Mouse (Mus musculus) embryonic facial prominence, embryonic 12.5 days (tissue): ENCODE results near the gene Fhl1. TPM values are rescaled to one million over a fixed set of nuclear protein-coding genes. Genes with fewer than 3 reads are reported as not detected.

Source experiments
- ATAC-seq: fragments of 200-750 bp; cut with Nextera tagmentation; 2 replicates; pipeline ENCODE4 v1.8.0; 2017; ENCODE audit not compliant: insufficient number of reproducible peaks, insufficient read depth, low FRiP score, low TSS enrichment
- H3K27ac ChIP-seq: fragments of 300-500 bp; sonication (generic); 2 replicates; pipeline ENCODE4 v1.5.1; 2016; ENCODE audit warnings: mild to moderate bottlenecking
- H3K27me3 ChIP-seq: fragments of 300-500 bp; sonication (generic); 2 replicates; pipeline ENCODE4 v1.6.1; 2016; ENCODE audit warnings: mild to moderate bottlenecking, moderate library complexity
- H3K36me3 ChIP-seq: fragments of 300-500 bp; sonication (generic); 2 replicates; pipeline ENCODE4 v1.6.1; 2016; ENCODE audit warnings: mild to moderate bottlenecking
- H3K4me1 ChIP-seq: fragments of 300-500 bp; sonication (generic); 2 replicates; pipeline ENCODE4 v1.6.1; 2016
- H3K4me2 ChIP-seq: fragments of 300-500 bp; sonication (generic); replicated peaks from 2 replicates; pipeline ENCODE4 v1.6.1; 2016; ENCODE audit warnings: mild to moderate bottlenecking, moderate library complexity
- H3K4me3 ChIP-seq: fragments of 300-500 bp; sonication (generic); 2 replicates; pipeline ENCODE4 v1.5.1; 2016; ENCODE audit warnings: mild to moderate bottlenecking
- H3K9ac ChIP-seq: fragments of 300-500 bp; sonication (generic); 2 replicates; pipeline ENCODE4 v1.6.1; 2016; ENCODE audit warnings: mild to moderate bottlenecking, moderate library complexity
- H3K9me3 ChIP-seq: fragments of 300-500 bp; sonication (generic); 2 replicates; pipeline ENCODE4 v1.6.1; 2016; ENCODE audit warnings: mild to moderate bottlenecking, moderate library complexity
- WGBS: fragments of 180-500 bp; shearing (Covaris S2); methylation state at CpG from one replicate; pipeline ENCODE4 v1.1.7; 2016; 5-methylcytosine and 5-hydroxymethylcytosine counted together
- polyA plus RNA-seq: library from polyadenylated mRNA; unstranded; fragments of >200 nt; fragmentation: Nextera tagmentation; extraction: Ambion mirVana; gene quantifications from 2 replicates; pipeline ENCODE4 v1.2.1, GENCODE M21; 2016

The Fhl1 gene
- polyA plus RNA-seq, 1 experiment from 2014 or later = 45.8 TPM

- H3K4me1 ChIP-seq = no peaks in the 10 kb centered on the region
- no peaks in the 10 kb centered on the region for H3K36me3 ChIP-seq
- H3K27me3 ChIP-seq = no peaks in the 10 kb centered on the region
- H3K27ac ChIP-seq = no peak overlapping the region
- no peak overlapping the region for H3K4me3 ChIP-seq
- no peaks in the 10 kb centered on the region for H3K9me3 ChIP-seq
- H3K4me2 ChIP-seq = no peak overlapping the region
- H3K9ac ChIP-seq = no peak overlapping the region
- 78% methylated on average over 1 of the region's 1 CpGs for WGBS
- ATAC-seq = no peak
Observed at GRCm38 (mm10) chrX:56712666-56713065, 18.9 kb upstream of the Fhl1 start.

GRCm38 (mm10) chrX:56722559-56722958, 9.0 kb upstream of the Fhl1 start:
- Histone ChIP-seq H3K9ac (no peak overlapping the region), H3K36me3 (no peaks in the 10 kb centered on the region), H3K9me3 (no peaks in the 10 kb centered on the region), H3K27me3 (no peaks in the 10 kb centered on the region), H3K27ac (no peak overlapping the region), H3K4me1 (no peaks in the 10 kb centered on the region), H3K4me2 (no peak overlapping the region), H3K4me3 (no peak overlapping the region)
- ATAC-seq = no peak
- 76% methylated on average over 8 of the region's 8 CpGs for WGBS

GRCm38 (mm10) chrX:56728507-56728906, 3.1 kb upstream of the Fhl1 start:
- 68% methylated on average over 3 of the region's 3 CpGs for WGBS
- no peak for ATAC-seq
- Histone ChIP-seq H3K9ac (no peak overlapping the region), H3K27me3 (no peaks in the 10 kb centered on the region), H3K4me2 (no peak overlapping the region), H3K4me1 (no peaks in the 10 kb centered on the region), H3K27ac (no peak overlapping the region), H3K9me3 (no peaks in the 10 kb centered on the region), H3K4me3 (no peak overlapping the region), H3K36me3 (no peaks in the 10 kb centered on the region)

- peak; percentile 66; the same call in 1 of the 2 replicates for ATAC-seq
- H3K27ac ChIP-seq = no peak overlapping the region
- H3K9ac ChIP-seq = peak overlapping the region; percentile 66
- H3K9me3 ChIP-seq = no peaks in the 10 kb centered on the region
- H3K4me3 ChIP-seq = peak overlapping the region; percentile 47
- no peaks in the 10 kb centered on the region for H3K27me3 ChIP-seq
- H3K4me1 ChIP-seq = no peaks in the 10 kb centered on the region
- H3K36me3 ChIP-seq = no peaks in the 10 kb centered on the region
- H3K4me2 ChIP-seq = peak overlapping the region; percentile 54
- WGBS = 28% methylated on average over 10 of the region's 10 CpGs
Observed at GRCm38 (mm10) chrX:56730828-56731305, 720 bp upstream of the Fhl1 start.

GRCm38 (mm10) chrX:56732401-56732800, 814 bp downstream of the Fhl1 start:
- Histone ChIP-seq H3K4me2 (peak overlapping the region; percentile 54), H3K36me3 (no peaks in the 10 kb centered on the region), H3K4me3 (peak overlapping the region; percentile 47), H3K4me1 (no peaks in the 10 kb centered on the region), H3K27me3 (no peaks in the 10 kb centered on the region), H3K9ac (no peak overlapping the region), H3K9me3 (no peaks in the 10 kb centered on the region), H3K27ac (no peak overlapping the region)
- ATAC-seq = no peak
- WGBS = 27% methylated on average over 3 of the region's 3 CpGs

GRCm38 (mm10) chrX:56734436-56734835, 2.8 kb downstream of the Fhl1 start:
- no peaks in the 10 kb centered on the region for H3K36me3 ChIP-seq
- no peaks in the 10 kb centered on the region for H3K4me1 ChIP-seq
- no peak overlapping the region for H3K4me3 ChIP-seq
- H3K9ac ChIP-seq = no peak overlapping the region
- H3K27me3 ChIP-seq = no peaks in the 10 kb centered on the region
- no peaks in the 10 kb centered on the region for H3K9me3 ChIP-seq
- H3K27ac ChIP-seq = no peak overlapping the region
- 23% methylated on average over 5 of the region's 5 CpGs for WGBS
- no peak for ATAC-seq
- no peak overlapping the region for H3K4me2 ChIP-seq

GRCm38 (mm10) chrX:56736226-56736625, 4.6 kb downstream of the Fhl1 start:
- Histone ChIP-seq H3K9me3 (no peaks in the 10 kb centered on the region), H3K4me1 (no peaks in the 10 kb centered on the region), H3K4me2 (no peak overlapping the region), H3K27ac (no peak overlapping the region), H3K36me3 (no peaks in the 10 kb centered on the region), H3K27me3 (no peaks in the 10 kb centered on the region), H3K4me3 (no peak overlapping the region), H3K9ac (no peak overlapping the region)
- WGBS = 53% methylated on average over 1 of the region's 1 CpGs
- ATAC-seq = no peak

- Histone ChIP-seq H3K9ac (no peak overlapping the region), H3K4me1 (no peaks in the 10 kb centered on the region), H3K4me3 (no peak overlapping the region), H3K27ac (no peak overlapping the region), H3K9me3 (no peaks in the 10 kb centered on the region), H3K36me3 (no peaks in the 10 kb centered on the region), H3K4me2 (no peak overlapping the region), H3K27me3 (no peaks in the 10 kb centered on the region)
- whole genome bisulfite sequencing = 60% methylated on average over 5 of the region's 5 CpGs
- ATAC-seq = no peak
Observed at GRCm38 (mm10) chrX:56737848-56738554, 6.4 kb downstream of the Fhl1 start.

- H3K9ac ChIP-seq = no peak overlapping the region
- H3K4me3 ChIP-seq = no peak overlapping the region
- no peak overlapping the region for H3K4me2 ChIP-seq
- no peak overlapping the region for H3K27ac ChIP-seq
- H3K36me3 ChIP-seq = no peaks in the 10 kb centered on the region
- ATAC-seq = no peak
- H3K4me1 ChIP-seq = no peaks in the 10 kb centered on the region
- no peaks in the 10 kb centered on the region for H3K9me3 ChIP-seq
- 60% methylated on average over 3 of the region's 3 CpGs for WGBS
- no peaks in the 10 kb centered on the region for H3K27me3 ChIP-seq
Observed at GRCm38 (mm10) chrX:56741428-56741827, 9.8 kb downstream of the Fhl1 start.

- Histone ChIP-seq H3K36me3 (no peaks in the 10 kb centered on the region), H3K27ac (no peak overlapping the region), H3K4me2 (no peak overlapping the region), H3K9me3 (no peaks in the 10 kb centered on the region), H3K4me3 (no peak overlapping the region), H3K27me3 (no peaks in the 10 kb centered on the region), H3K9ac (no peak overlapping the region), H3K4me1 (no peaks in the 10 kb centered on the region)
- no peak for ATAC-seq
- 59% methylated on average over 4 of the region's 4 CpGs for WGBS
Observed at GRCm38 (mm10) chrX:56751536-56751935, 19.9 kb downstream of the Fhl1 start.

GRCm38 (mm10) chrX:56752144-56752543, 20.6 kb downstream of the Fhl1 start:
- H3K36me3 ChIP-seq = no peaks in the 10 kb centered on the region
- no peak for ATAC-seq
- H3K27ac ChIP-seq = no peak overlapping the region
- H3K9me3 ChIP-seq = no peaks in the 10 kb centered on the region
- H3K4me2 ChIP-seq = no peak overlapping the region
- no peaks in the 10 kb centered on the region for H3K27me3 ChIP-seq
- no peaks in the 10 kb centered on the region for H3K4me1 ChIP-seq
- no peak overlapping the region for H3K4me3 ChIP-seq
- WGBS = 81% methylated on average over 6 of the region's 6 CpGs
- H3K9ac ChIP-seq = no peak overlapping the region

GRCm38 (mm10) chrX:56753317-56754289, 22.0 kb downstream of the Fhl1 start:
- no peaks in the 10 kb centered on the region for H3K36me3 ChIP-seq
- no peak overlapping the region for H3K4me3 ChIP-seq
- H3K27me3 ChIP-seq = no peaks in the 10 kb centered on the region
- 80% methylated on average over 8 of the region's 8 CpGs for WGBS
- no peak overlapping the region for H3K27ac ChIP-seq
- no peak for ATAC-seq
- no peak overlapping the region for H3K9ac ChIP-seq
- H3K9me3 ChIP-seq = no peaks in the 10 kb centered on the region
- no peak overlapping the region for H3K4me2 ChIP-seq
- no peaks in the 10 kb centered on the region for H3K4me1 ChIP-seq
